Mouse (Mus musculus) megakaryocyte, embryonic 14.5 days (primary cell): ENCODE results near the gene Col15a1.

Experiments used
- FLI1 ChIP-seq: IDR thresholded peaks from 2 replicates; pipeline ENCODE4 v1.6.1; 2012; ENCODE audit warnings: low read length, inconsistent platforms, mixed read lengths
- GATA1 ChIP-seq: IDR thresholded peaks from 3 replicates; pipeline ENCODE4 v1.6.1; 2012; ENCODE audit warnings: mixed read lengths, low read length, inconsistent platforms, borderline replicate concordance

- TF ChIP-seq GATA1 = no peak
- TF ChIP-seq FLI1 = no peak
These were observed 134.7 kb downstream of the Col15a1 start for GRCm38 (mm10) chr4:47342632-47343031.
